Mouse (Mus musculus) layer of hippocampus, postnatal 10 days (tissue): ENCODE measurements around the gene Flt1. TPM values are rescaled to one million over a fixed set of nuclear protein-coding genes. Genes with fewer than 3 reads are reported as not detected.
"Not testable (repeated sequence)": the region's sequence is repeated elsewhere in the genome, so short reads cannot be mapped to it uniquely, and the experiment has no call there.

Experiments
- DNase-seq, 2 experiments: peaks; one replicate each; pipeline ENCODE4 v3.0.0; 2021; ENCODE audit warnings: low spot score in 2 of 2
- total RNA-seq, 2 experiments: library from RNA; stranded (reverse); gene quantifications; 2 replicates each; pipeline ENCODE4 v1.2.3; 2021

Gene Flt1
- total RNA-seq, 2 experiments from 2014 or later = 27.0 to 29.0 TPM

DNA sequence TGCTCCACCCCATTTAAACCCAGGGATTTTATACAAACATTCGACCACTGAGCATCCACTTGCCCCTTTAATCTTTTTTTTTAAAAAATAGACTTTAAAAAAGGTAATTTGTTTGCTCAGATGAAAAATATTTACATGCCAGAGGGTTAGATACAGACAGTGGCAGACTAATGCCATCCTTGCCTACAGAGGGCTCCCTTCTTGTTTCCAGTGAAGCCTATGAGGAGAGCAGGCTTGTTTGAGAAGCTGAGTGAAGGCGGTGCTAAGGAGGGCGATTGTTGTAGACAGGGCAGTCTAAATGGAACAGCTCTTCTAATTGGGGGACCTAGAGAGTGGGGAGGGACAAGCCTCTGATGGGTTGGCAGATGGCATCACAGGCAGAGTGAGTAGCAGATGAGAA is 109.4 kb downstream of the Flt1 start:
- no peak for DNase-seq

GRCm38 (mm10) chr5:147614659-147615058 is 111.2 kb downstream of the Flt1 start:
- no peak for DNase-seq

DNA sequence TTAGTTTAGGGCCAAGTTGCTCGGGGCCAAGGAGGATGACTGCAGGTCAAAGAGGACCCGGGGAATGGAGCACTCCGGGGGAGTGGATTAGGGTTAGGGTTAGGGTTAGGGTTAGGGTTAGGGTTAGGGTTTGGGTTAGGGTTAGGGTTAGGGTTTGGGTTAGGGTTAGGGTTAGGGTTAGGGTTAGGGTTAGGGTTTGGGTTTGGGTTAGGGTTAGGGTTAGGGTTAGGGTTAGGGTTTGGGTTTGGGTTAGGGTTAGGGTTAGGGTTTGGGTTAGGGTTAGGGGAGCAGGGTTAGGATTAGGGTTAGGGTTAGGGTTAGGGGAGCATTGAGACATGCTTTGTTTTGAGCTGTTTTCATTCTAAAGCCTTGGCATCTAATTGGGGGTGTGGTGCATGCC is 114.5 kb downstream of the Flt1 start:
- DNase-seq = not testable (repeated sequence)

GRCm38 (mm10) chr5:147607256-147607975 is 118.4 kb downstream of the Flt1 start:
- DNase-seq = peak; percentile 20 to 31

GRCm38 (mm10) chr5:147606751-147607150 is 119.1 kb downstream of the Flt1 start:
- DNase-seq = no peak

DNA sequence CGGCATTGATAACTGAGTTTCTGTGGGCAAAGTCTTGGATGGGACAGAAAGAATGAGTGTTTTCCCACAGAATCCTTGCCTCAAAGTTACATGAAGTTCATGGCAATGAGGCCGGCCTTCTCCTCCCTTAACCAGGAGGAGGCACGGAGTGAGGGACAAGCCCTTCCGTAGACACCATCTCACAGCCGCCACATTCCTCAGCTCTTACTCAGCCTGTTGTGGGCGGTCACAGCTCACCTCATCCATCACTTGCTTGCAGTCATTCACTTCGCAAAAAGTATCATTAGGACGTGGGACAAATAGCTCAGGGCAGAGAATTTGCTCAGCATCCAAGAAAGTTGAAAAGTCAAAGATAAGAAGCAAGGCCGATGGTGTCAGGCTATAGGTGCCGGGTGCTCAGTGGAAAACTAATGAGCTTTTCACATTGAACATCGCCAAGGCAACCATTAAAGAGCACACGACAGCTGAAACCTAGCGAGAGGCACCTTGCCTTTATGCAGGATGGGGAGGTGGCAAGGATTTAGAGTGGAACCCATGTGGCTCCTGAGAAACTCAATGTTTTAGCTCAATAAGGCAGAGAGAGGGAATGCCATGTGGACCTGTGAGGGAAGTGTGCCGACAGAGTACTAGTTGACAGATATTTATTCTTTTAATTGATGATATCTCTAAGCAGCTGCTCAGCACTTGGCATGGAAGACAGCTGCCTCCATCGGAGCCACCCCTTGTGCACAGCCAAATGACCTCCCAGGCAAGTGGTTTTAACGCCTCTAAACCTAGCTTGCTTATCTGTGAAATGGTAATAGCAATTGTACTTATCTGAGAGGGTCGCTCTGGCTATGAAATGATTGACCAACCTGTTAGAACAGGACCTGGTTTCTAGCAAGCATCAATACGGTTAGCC is 124.1 kb downstream of the Flt1 start:
- no peak for DNase-seq

- no peak for DNase-seq
Measured at GRCm38 (mm10) chr5:147597825-147598224, 128.0 kb downstream of the Flt1 start.

- no peak for DNase-seq
Measured at GRCm38 (mm10) chr5:147589814-147590213, 136.0 kb downstream of the Flt1 start.

DNA sequence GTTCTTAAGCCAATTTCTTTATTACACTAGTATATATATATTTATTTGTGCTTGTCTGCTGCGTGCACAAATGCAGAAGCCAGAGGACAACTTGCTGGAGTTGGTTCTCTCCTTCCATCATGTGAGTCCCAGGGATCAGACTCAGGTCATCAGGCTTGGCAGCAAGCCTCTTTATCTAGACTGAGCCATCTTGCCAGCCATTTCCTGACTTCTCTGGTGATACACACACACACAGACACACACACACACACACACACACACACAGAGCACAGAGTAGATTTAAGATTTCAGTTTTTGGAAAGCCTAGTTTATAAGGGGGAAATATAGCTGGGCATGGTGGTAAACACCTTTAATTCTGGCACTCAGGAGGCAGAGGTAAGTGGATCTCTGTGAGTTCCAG is 140.7 kb downstream of the Flt1 start:
- DNase-seq = no peak

DNA sequence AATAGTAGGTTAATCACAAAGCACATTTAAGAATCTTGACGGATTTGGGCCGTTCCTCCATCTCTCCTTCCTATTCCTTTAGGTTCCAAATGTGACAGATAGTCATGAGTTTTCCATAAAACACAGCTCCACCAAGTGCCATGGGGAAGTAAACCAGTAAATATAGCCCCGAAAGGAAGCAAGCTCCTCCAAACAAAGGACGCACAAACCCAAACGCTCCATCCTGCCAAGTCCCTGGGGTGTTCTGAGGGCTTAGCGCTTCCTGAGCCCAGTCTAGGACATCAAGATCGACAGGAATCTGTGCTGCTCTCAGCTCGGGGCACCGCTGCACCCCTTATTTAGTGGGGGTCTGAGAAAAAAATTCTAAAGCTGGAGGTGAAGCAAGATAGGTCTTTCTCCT is 141.2 kb downstream of the Flt1 start:
- DNase-seq = no peak

GRCm38 (mm10) chr5:147583702-147584298 is 142.0 kb downstream of the Flt1 start:
- DNase-seq = peak; percentile 85 to 87

DNA sequence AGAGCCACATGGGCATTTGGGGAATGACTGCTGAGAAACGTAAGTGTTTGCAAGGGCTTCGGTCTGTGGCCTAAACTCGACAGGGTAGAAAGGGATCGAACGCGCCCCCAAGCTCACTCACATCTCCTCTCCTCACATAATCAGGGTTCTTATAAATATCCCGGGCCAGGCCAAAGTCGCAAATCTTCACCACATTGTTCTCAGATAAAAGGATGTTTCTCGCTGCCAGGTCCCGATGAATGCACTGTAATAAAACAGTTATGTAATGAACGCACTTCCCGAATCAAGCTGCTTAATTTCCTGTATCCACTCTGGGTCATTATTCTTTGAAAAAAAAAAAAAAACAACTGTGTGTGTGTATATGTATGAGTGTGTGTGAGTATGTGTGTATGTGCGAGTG is 145.6 kb downstream of the Flt1 start:
- DNase-seq = no peak

GRCm38 (mm10) chr5:147579691-147580090 is 146.1 kb downstream of the Flt1 start:
- DNase-seq = no peak

- DNase-seq = no peak
Measured at GRCm38 (mm10) chr5:147579148-147579547, 146.7 kb downstream of the Flt1 start.

GRCm38 (mm10) chr5:147577003-147577402 is 148.8 kb downstream of the Flt1 start:
- no peak for DNase-seq

DNA sequence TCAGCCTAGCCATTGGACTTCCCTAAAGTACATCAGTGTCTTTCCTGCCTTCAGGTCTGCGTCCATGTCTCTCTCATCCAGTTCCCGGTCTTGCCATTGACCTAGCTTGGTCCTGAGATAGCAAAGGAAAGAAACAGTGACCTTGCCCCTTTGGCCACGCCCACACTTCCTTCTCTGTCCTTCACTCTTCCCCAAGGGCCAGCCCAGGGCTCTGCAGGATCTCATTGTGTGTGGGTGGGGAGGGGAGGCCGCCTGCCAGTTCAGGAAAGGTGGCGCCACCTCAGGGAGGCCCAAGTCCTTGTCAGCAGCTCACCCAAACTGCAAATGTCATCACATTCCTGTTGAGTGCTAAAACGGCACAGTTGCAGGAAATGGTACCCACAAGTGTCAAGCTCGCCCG is 151.3 kb downstream of the Flt1 start:
- no peak for DNase-seq

- DNase-seq = no peak
Measured at GRCm38 (mm10) chr5:147573555-147573954, 152.3 kb downstream of the Flt1 start.

DNA sequence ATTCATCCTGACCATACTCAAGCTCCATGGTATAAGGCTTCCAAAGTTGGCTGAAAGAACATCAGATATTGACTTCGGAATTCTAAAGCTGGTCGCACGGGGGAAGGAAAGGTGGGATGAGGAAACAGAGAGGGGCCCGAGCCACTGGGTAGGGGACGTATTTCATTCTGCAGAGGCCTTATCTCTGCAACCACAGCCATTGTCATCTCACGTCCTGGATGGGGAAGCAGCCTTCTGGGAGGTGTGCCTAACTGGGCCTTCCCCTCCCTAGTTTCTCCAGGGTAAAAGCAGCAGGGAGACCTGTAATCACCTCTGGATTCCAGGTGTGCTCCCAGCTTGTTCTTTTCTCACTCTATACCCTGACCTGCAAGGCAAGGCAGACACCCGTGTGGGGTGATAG is 153.1 kb downstream of the Flt1 start:
- DNase-seq = no peak

DNA sequence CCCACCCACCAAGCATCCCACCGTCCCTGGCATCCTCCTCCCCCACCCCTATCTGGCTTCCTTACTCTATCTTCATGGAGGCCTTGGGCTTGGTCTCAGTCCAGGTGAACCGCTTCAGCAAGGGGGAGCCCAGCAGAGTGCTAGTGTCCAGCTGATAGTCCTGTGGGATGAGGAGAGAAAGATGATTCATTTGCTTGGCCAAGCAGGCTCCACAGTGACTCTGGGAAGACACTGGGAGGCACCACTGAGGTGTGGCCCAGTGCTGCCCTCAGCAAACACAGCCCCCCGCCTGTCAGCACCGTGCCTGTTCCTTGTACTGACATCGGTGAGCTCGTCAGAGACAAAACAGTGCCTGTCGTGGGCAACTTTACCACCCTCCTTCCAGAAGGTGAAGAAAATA is 159.5 kb downstream of the Flt1 start:
- DNase-seq = no peak

DNA sequence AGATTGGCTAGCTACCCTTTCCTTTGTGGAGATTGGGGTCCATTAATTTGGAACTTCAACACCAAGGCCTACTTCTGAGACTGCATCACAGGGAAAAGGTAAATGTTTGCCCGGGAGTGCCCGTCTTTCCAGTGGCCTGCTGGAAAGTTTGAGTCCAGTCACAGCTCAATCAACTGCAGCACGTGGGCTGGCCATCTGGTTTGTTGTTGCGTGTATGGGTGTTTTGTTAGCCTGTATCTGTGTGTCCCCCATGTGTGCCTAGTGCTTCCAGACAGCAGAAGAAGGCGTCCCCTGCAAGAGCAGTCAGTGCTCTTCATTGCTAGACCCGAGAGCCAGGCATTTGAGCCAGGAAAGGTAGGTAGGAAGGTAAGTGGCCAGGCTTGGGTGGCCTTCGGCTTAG is 160.4 kb downstream of the Flt1 start:
- no peak for DNase-seq

DNA sequence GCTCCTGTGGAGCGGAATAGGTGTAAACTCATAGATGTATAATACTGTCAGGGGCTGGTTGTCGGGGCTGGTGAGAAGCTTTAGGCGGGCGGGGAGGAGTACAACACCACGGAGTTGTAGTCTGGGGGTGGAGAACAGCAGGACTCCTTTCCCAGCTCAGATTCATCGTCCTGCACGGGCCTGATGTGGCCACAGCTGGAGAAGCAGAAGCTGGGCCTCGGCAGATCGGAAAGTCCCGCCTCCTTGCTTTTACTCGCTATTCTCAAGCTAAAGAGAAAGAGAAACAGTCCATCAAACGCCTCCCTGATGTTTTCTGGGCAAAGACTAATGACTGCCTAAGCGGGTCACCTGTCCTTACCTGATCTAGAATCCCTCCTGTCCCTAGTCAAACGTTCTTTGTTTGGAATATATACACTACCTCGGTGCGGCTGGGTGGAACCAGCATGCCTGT is 161.6 kb downstream of the Flt1 start:
- DNase-seq = no peak
